Mouse (Mus musculus) thymus, adult 2 months (tissue): ENCODE measurements at regions not wholly inside any gene's neighbourhood (a gene's known extent, or its start where the extent isn't known, plus 50 kb on each side); places are given as distances from the start of the nearest gene placed in this dataset.

Source experiments
- DNase-seq: peaks from one replicate; pipeline ENCODE4 v3.0.0; 2021
- H3K27ac ChIP-seq: fragments of 200-500 bp; 2 replicates; pipeline ENCODE4 v1.5.1; 2012; ENCODE audit warnings: low read length, control low read depth; ENCODE audit not compliant: control insufficient read depth, insufficient read depth
- H3K27me3 ChIP-seq: fragments of 200-500 bp; 2 replicates; pipeline ENCODE4 v1.6.1; 2012; ENCODE audit warnings: mild to moderate bottlenecking, low read length, moderate library complexity, mixed read lengths; ENCODE audit not compliant: control insufficient read depth, insufficient read depth
- H3K36me3 ChIP-seq: fragments of 200-500 bp; 2 replicates; pipeline ENCODE4 v1.6.1; 2012; ENCODE audit warnings: mild to moderate bottlenecking, low read length, moderate library complexity; ENCODE audit not compliant: control insufficient read depth, insufficient read depth
- H3K4me1 ChIP-seq: fragments of 200-500 bp; replicated peaks from 2 replicates; pipeline ENCODE4 v1.6.1; 2012; ENCODE audit warnings: low read length; ENCODE audit not compliant: control insufficient read depth, insufficient read depth
- H3K4me3 ChIP-seq: fragments of 200-500 bp; 2 replicates; pipeline ENCODE4 v1.5.1; 2012; ENCODE audit warnings: mild to moderate bottlenecking, low read length, control low read depth, moderate library complexity; ENCODE audit not compliant: control insufficient read depth, insufficient read depth
- CTCF ChIP-seq: fragments of 200-500 bp; IDR thresholded peaks from 2 replicates; pipeline ENCODE4 v1.5.1; 2012; ENCODE audit warnings: mild to moderate bottlenecking, control low read depth, low read length, moderate library complexity, borderline replicate concordance; ENCODE audit not compliant: control insufficient read depth, poor library complexity, insufficient read depth; ENCODE audit errors: extremely low read depth
- POLR2A ChIP-seq: fragments of 200-500 bp; IDR thresholded peaks from 2 replicates; pipeline ENCODE4 v1.6.1; 2012; ENCODE audit warnings: mild to moderate bottlenecking, low read length, control low read depth, moderate library complexity; ENCODE audit not compliant: control insufficient read depth, poor library complexity, insufficient read depth; ENCODE audit errors: extremely low read depth
- WGBS: fragments of 180-500 bp; shearing (Covaris S2); methylation state at CpG from one replicate; pipeline ENCODE4 v1.1.7; 2018; 5-methylcytosine and 5-hydroxymethylcytosine counted together

- Histone ChIP-seq H3K36me3 (no peaks in the 10 kb centered on the region), H3K27me3 (no peaks in the 10 kb centered on the region), H3K4me3 (no peak overlapping the region), H3K27ac (no peak overlapping the region), H3K4me1 (no peaks in the 10 kb centered on the region)
- no peak for DNase-seq
- TF ChIP-seq POLR2A (no peak), CTCF (no peak)
- WGBS = 83% methylated on average over 8 of the region's 8 CpGs
Measured at GRCm38 (mm10) chr8:7919416-7919815, 741.6 kb downstream of the Efnb2 start.

GRCm38 (mm10) chr8:7894338-7894737 is 766.7 kb downstream of the Efnb2 start:
- H3K4me3 ChIP-seq = no peak overlapping the region
- H3K27me3 ChIP-seq = no peaks in the 10 kb centered on the region
- no peak overlapping the region for H3K27ac ChIP-seq
- no peaks in the 10 kb centered on the region for H3K36me3 ChIP-seq
- H3K4me1 ChIP-seq = no peaks in the 10 kb centered on the region
- 78% methylated on average over 3 of the region's 3 CpGs for WGBS
- TF ChIP-seq POLR2A = no peak
- TF ChIP-seq CTCF = no peak
- DNase-seq = no peak

GRCm38 (mm10) chr8:7853169-7853568 is 807.9 kb downstream of the Efnb2 start:
- Histone ChIP-seq H3K27me3 (no peaks in the 10 kb centered on the region), H3K4me1 (no peaks in the 10 kb centered on the region), H3K36me3 (no peaks in the 10 kb centered on the region), H3K4me3 (no peak overlapping the region), H3K27ac (no peak overlapping the region)
- no peak for TF ChIP-seq POLR2A
- TF ChIP-seq CTCF = no peak
- WGBS = 93% methylated on average over 1 of the region's 1 CpGs
- DNase-seq = no peak

GRCm38 (mm10) chr8:7850573-7850972 is 810.5 kb downstream of the Efnb2 start:
- TF ChIP-seq POLR2A (no peak), CTCF (no peak)
- Histone ChIP-seq H3K27ac (no peak overlapping the region), H3K4me1 (no peaks in the 10 kb centered on the region), H3K27me3 (no peaks in the 10 kb centered on the region), H3K36me3 (no peaks in the 10 kb centered on the region), H3K4me3 (no peak overlapping the region)
- no peak for DNase-seq

GRCm38 (mm10) chr8:7831948-7832347 is 829.1 kb downstream of the Efnb2 start:
- no peaks in the 10 kb centered on the region for H3K4me1 ChIP-seq
- H3K36me3 ChIP-seq = no peaks in the 10 kb centered on the region
- TF ChIP-seq CTCF (no peak), POLR2A (no peak)
- H3K27me3 ChIP-seq = no peaks in the 10 kb centered on the region
- 70% methylated on average over 5 of the region's 5 CpGs for WGBS
- no peak for DNase-seq
- no peak overlapping the region for H3K27ac ChIP-seq
- no peak overlapping the region for H3K4me3 ChIP-seq

GRCm38 (mm10) chr8:7827811-7828210 is 833.2 kb downstream of the Efnb2 start:
- Histone ChIP-seq H3K4me3 (no peak overlapping the region), H3K27ac (no peak overlapping the region), H3K36me3 (no peaks in the 10 kb centered on the region), H3K4me1 (no peaks in the 10 kb centered on the region), H3K27me3 (no peaks in the 10 kb centered on the region)
- no peak for TF ChIP-seq CTCF
- no peak for TF ChIP-seq POLR2A
- 71% methylated on average over 1 of the region's 1 CpGs for WGBS
- DNase-seq = no peak

GRCm38 (mm10) chr8:7808395-7808794 is 852.6 kb downstream of the Efnb2 start:
- TF ChIP-seq CTCF = no peak
- no peak for TF ChIP-seq POLR2A
- no peak for DNase-seq
- Histone ChIP-seq H3K4me3 (no peak overlapping the region), H3K27me3 (no peaks in the 10 kb centered on the region), H3K27ac (no peak overlapping the region), H3K36me3 (no peaks in the 10 kb centered on the region), H3K4me1 (no peaks in the 10 kb centered on the region)
- WGBS = 89% methylated on average over 1 of the region's 1 CpGs
